Mouse (Mus musculus) midbrain, embryonic 14.5 days (tissue): Measurements from ENCODE around the gene Acox3. TPM values are rescaled to one million over a fixed set of nuclear protein-coding genes. Genes with fewer than 3 reads are reported as not detected.

ENCODE experiments used
- ATAC-seq: fragments of 200-750 bp; cut with Nextera tagmentation; 2 replicates; pipeline ENCODE4 v1.8.0; 2017; ENCODE audit warnings: moderate number of reproducible peaks, moderate library complexity; ENCODE audit not compliant: low FRiP score, low TSS enrichment
- DNase-seq: peaks from one replicate; pipeline ENCODE4 v3.0.0-alpha.2; 2015
- H3K27ac ChIP-seq: fragments of 300-500 bp; sonication (generic); replicated peaks from 2 replicates; pipeline ENCODE4 v1.5.1; 2014; ENCODE audit warnings: mild to moderate bottlenecking, low read depth, low read length, moderate library complexity
- H3K27me3 ChIP-seq: fragments of 300-500 bp; sonication (generic); 2 replicates; pipeline ENCODE4 v1.6.1; 2014; ENCODE audit warnings: low read length, control low read depth, mixed read lengths; ENCODE audit not compliant: control insufficient read depth, insufficient read depth
- H3K36me3 ChIP-seq: fragments of 300-500 bp; sonication (generic); 2 replicates; pipeline ENCODE4 v1.6.1; 2014; ENCODE audit warnings: low read length, control low read depth; ENCODE audit not compliant: control insufficient read depth, insufficient read depth
- H3K4me1 ChIP-seq: fragments of 300-500 bp; sonication (generic); 2 replicates; pipeline ENCODE4 v1.6.1; 2014; ENCODE audit warnings: mild to moderate bottlenecking, antibody characterized with exemption, low read length, control low read depth; ENCODE audit not compliant: control insufficient read depth, insufficient read depth
- H3K4me2 ChIP-seq: fragments of 300-500 bp; sonication (generic); 2 replicates; pipeline ENCODE4 v1.6.1; 2014; ENCODE audit warnings: mild to moderate bottlenecking, low read length, moderate library complexity
- H3K4me3 ChIP-seq: fragments of 300-500 bp; sonication (generic); replicated peaks from 2 replicates; pipeline ENCODE4 v1.5.1; 2014; ENCODE audit warnings: low read depth, low read length
- H3K9ac ChIP-seq: fragments of 300-500 bp; sonication (generic); replicated peaks from 2 replicates; pipeline ENCODE4 v1.6.1; 2014; ENCODE audit warnings: mild to moderate bottlenecking, low read length, moderate library complexity
- H3K9me3 ChIP-seq: fragments of 300-500 bp; sonication (generic); 2 replicates; pipeline ENCODE4 v1.6.1; 2016; ENCODE audit warnings: low read length, control low read depth, mixed read lengths; ENCODE audit not compliant: control insufficient read depth
- WGBS: fragments of 180-500 bp; shearing (Covaris S2); extraction: QIAGEN DNeasy Blood & Tissue Kit; methylation state at CpG from one replicate; pipeline ENCODE4 v1.1.7; 2014; 5-methylcytosine and 5-hydroxymethylcytosine counted together
- polyA plus RNA-seq: library from polyadenylated mRNA; unstranded; fragments of >200 nt; fragmentation: Nextera tagmentation; extraction: Ambion mirVana; gene quantifications from 2 replicates; pipeline ENCODE4 v1.2.1, GENCODE M21; 2014

The Acox3 gene
- polyA plus RNA-seq, 1 experiment from 2014 or later: 19.0 TPM

GRCm38 (mm10) chr5:35611170-35611569 is 28.3 kb downstream of the Acox3 start:
- Histone ChIP-seq H3K36me3 (peaks cover 13% of the 10 kb centered on the region; the same call in 1 of the 2 replicates), H3K4me3 (no peak overlapping the region), H3K4me2 (no peak overlapping the region), H3K4me1 (0 out of 2 replicates have a peak, but pooled peaks cover 10% of the 10 kb centered on the region), H3K27ac (no peak overlapping the region), H3K9ac (no peak overlapping the region), H3K27me3 (no peaks in the 10 kb centered on the region), H3K9me3 (no peaks in the 10 kb centered on the region)
- DNase-seq (no peak), ATAC-seq (no peak)
- 87% methylated on average over 9 of the region's 9 CpGs for WGBS

GRCm38 (mm10) chr5:35611900-35612299 is 29.1 kb downstream of the Acox3 start:
- peaks cover 11% of the 10 kb centered on the region; the same call in 1 of the 2 replicates for H3K36me3 ChIP-seq
- H3K27me3 ChIP-seq: no peaks in the 10 kb centered on the region
- H3K9me3 ChIP-seq: no peaks in the 10 kb centered on the region
- no peak for DNase-seq
- ATAC-seq: no peak
- WGBS: 89% methylated on average over 11 of the region's 11 CpGs
- H3K27ac ChIP-seq: no peak overlapping the region
- H3K4me1 ChIP-seq: 0 out of 2 replicates have a peak, but pooled peaks cover 10% of the 10 kb centered on the region
- no peak overlapping the region for H3K4me3 ChIP-seq
- H3K9ac ChIP-seq: no peak overlapping the region
- no peak overlapping the region for H3K4me2 ChIP-seq

GRCm38 (mm10) chr5:35612722-35613121 is 29.9 kb downstream of the Acox3 start:
- H3K4me1 ChIP-seq: 0 out of 2 replicates have a peak, but pooled peaks cover 10% of the 10 kb centered on the region
- no peak for ATAC-seq
- WGBS: 89% methylated on average over 8 of the region's 8 CpGs

GRCm38 (mm10) chr5:35616943-35617342 is 34.1 kb downstream of the Acox3 start:
- Histone ChIP-seq H3K36me3 (peaks cover 3% of the 10 kb centered on the region; the same call in 1 of the 2 replicates), H3K9me3 (no peaks in the 10 kb centered on the region), H3K27ac (no peak overlapping the region), H3K27me3 (no peaks in the 10 kb centered on the region), H3K9ac (no peak overlapping the region), H3K4me3 (no peak overlapping the region), H3K4me2 (no peak overlapping the region), H3K4me1 (no peaks in the 10 kb centered on the region)
- ATAC-seq: no peak
- no peak for DNase-seq
- 39% methylated on average over 5 of the region's 5 CpGs for WGBS

More at GRCm38 (mm10) chr5:35612722-35613121, 29.9 kb downstream of the Acox3 start:
- no peak overlapping the region for H3K27ac ChIP-seq
- peaks cover 7% of the 10 kb centered on the region; the same call in 1 of the 2 replicates for H3K36me3 ChIP-seq
- no peak overlapping the region for H3K4me2 ChIP-seq
- no peaks in the 10 kb centered on the region for H3K9me3 ChIP-seq
- no peak for DNase-seq
- no peak overlapping the region for H3K4me3 ChIP-seq
- no peaks in the 10 kb centered on the region for H3K27me3 ChIP-seq
- no peak overlapping the region for H3K9ac ChIP-seq

- ATAC-seq (no peak), DNase-seq (peak; percentile 14)
- Histone ChIP-seq H3K4me2 (no peak overlapping the region), H3K4me1 (no peaks in the 10 kb centered on the region), H3K27me3 (no peaks in the 10 kb centered on the region), H3K4me3 (no peak overlapping the region), H3K36me3 (no peaks in the 10 kb centered on the region), H3K9ac (no peak overlapping the region), H3K9me3 (no peaks in the 10 kb centered on the region), H3K27ac (no peak overlapping the region)
- 49% methylated on average over 4 of the region's 4 CpGs for WGBS
Measured at GRCm38 (mm10) chr5:35621114-35621513, 38.3 kb downstream of the Acox3 start.

- no peak overlapping the region for H3K9ac ChIP-seq
- no peak overlapping the region for H3K4me3 ChIP-seq
- no peaks in the 10 kb centered on the region for H3K27me3 ChIP-seq
- H3K4me2 ChIP-seq: no peak overlapping the region
- no peaks in the 10 kb centered on the region for H3K9me3 ChIP-seq
- no peak overlapping the region for H3K27ac ChIP-seq
- DNase-seq (no peak), ATAC-seq (no peak)
- no peaks in the 10 kb centered on the region for H3K4me1 ChIP-seq
- no peaks in the 10 kb centered on the region for H3K36me3 ChIP-seq
Measured at GRCm38 (mm10) chr5:35623831-35624230, 41.0 kb downstream of the Acox3 start.

- 83% methylated on average over 4 of the region's 4 CpGs for WGBS
- Histone ChIP-seq H3K4me1 (no peaks in the 10 kb centered on the region), H3K9me3 (no peaks in the 10 kb centered on the region), H3K36me3 (no peaks in the 10 kb centered on the region), H3K4me3 (no peak overlapping the region), H3K27me3 (no peaks in the 10 kb centered on the region), H3K27ac (no peak overlapping the region), H3K4me2 (no peak overlapping the region), H3K9ac (no peak overlapping the region)
- DNase-seq (no peak), ATAC-seq (no peak)
Measured at GRCm38 (mm10) chr5:35624751-35625239, 42.0 kb downstream of the Acox3 start.

GRCm38 (mm10) chr5:35626408-35626807 is 43.6 kb downstream of the Acox3 start:
- Histone ChIP-seq H3K4me1 (no peaks in the 10 kb centered on the region), H3K9ac (no peak overlapping the region), H3K36me3 (no peaks in the 10 kb centered on the region), H3K27ac (no peak overlapping the region), H3K4me2 (no peak overlapping the region), H3K4me3 (no peak overlapping the region), H3K9me3 (no peaks in the 10 kb centered on the region), H3K27me3 (no peaks in the 10 kb centered on the region)
- DNase-seq: no peak
- ATAC-seq: no peak
- 88% methylated on average over 2 of the region's 2 CpGs for WGBS

GRCm38 (mm10) chr5:35627307-35627840 is 44.5 kb downstream of the Acox3 start:
- Histone ChIP-seq H3K9me3 (no peaks in the 10 kb centered on the region), H3K27me3 (no peaks in the 10 kb centered on the region), H3K4me3 (no peak overlapping the region), H3K4me1 (no peaks in the 10 kb centered on the region), H3K4me2 (no peak overlapping the region), H3K9ac (no peak overlapping the region), H3K36me3 (no peaks in the 10 kb centered on the region), H3K27ac (no peak overlapping the region)
- ATAC-seq (no peak), DNase-seq (no peak)
- 67% methylated on average over 7 of the region's 7 CpGs for WGBS
